In genomic region chr1:85850851-85851250, GRCm38 (mm10) we compare ENCODE assay signal across 15 mouse cellular contexts. TPM values are rescaled to one million over a fixed set of nuclear protein-coding genes. Genes with fewer than 3 reads are reported as not detected.
DNase-seq lines count a peak whose midpoint lies in the region; TF ChIP-seq lines count a peak whose summit lies in the region.
"Had no signal": no experiment of that assay in that cellular context is flagged by ENCODE, and none has a peak within 500 bp of the region (broad histone marks: within the 10 kb centered on the region; RNA-seq: fewer than 3 reads in every experiment).

No protein-coding gene starts in this region.

- no peak overlapping the region for H3K9ac ChIP-seq in heart, adult 2 months (ENCODE audit: low read depth, low read length)
- H3K9ac ChIP-seq: forebrain, embryonic 13.5 days; hindbrain, embryonic 12.5 days; hindbrain, embryonic 15.5 days had no signal

- H3K4me3 ChIP-seq in heart, adult 2 months: no peak overlapping the region
- H3K4me3 ChIP-seq: forebrain, embryonic 10.5 days; forebrain, embryonic 13.5 days; hindbrain, embryonic 12.5 days; hindbrain, embryonic 15.5 days had no signal

- H3K79me2 ChIP-seq in heart, adult 2 months (replicated peaks; ENCODE audit: control insufficient read depth, insufficient read depth, low read length): no peaks in the 10 kb centered on the region

- H3K4me1 ChIP-seq in heart, adult 2 months (ENCODE audit: control insufficient read depth, insufficient read depth, low read length): no peaks in the 10 kb centered on the region
- H3K4me1 ChIP-seq: forebrain, embryonic 10.5 days; forebrain, embryonic 13.5 days; hindbrain, embryonic 12.5 days; hindbrain, embryonic 15.5 days had no signal

- DNase-seq in adrenal gland, adult (ENCODE audit: inconsistent age in 2 of 2, low spot score in 1 of 2): peak; percentile 45 to 86
- no peak for DNase-seq in adrenal gland, postnatal 4 days (ENCODE audit: low spot score in 2 of 2)
- peak; percentile 75 for DNase-seq in heart, adult 11 months
- DNase-seq in heart, adult 2 months: no peak
- DNase-seq in adrenal gland, postnatal 36 days: peak; percentile 52 to 74
- DNase-seq in layer of hippocampus, adult 9-10 months (ENCODE audit: low spot score): no peak
- DNase-seq: cerebellum, adult 18-20 months; cerebellum, adult 9-10 months; cerebellum, postnatal 14 days; gastrocnemius, postnatal 25 days; kidney, adult 2 months had no signal

- intact Hi-C loops in heart, adult 2 months (cut with DNase I): loop anchor here (5.0 kb wide), 1 partner anchor 1881 kb away; no protein-coding TSS in a partner anchor

- TF ChIP-seq CTCF in heart, adult 2 months (IDR thresholded peaks at IDR 0.05): no peak

- H3K36me3 ChIP-seq in heart, adult 2 months (ENCODE audit: control insufficient read depth, insufficient read depth, low read length): no peaks in the 10 kb centered on the region

- TF ChIP-seq POLR2A in heart, adult 2 months (IDR thresholded peaks at IDR 0.05; ENCODE audit: insufficient read depth, low read depth, low read length): no peak

- WGBS in heart, adult 2 months: 81% methylated on average over 5 of the region's 5 CpGs

- H3K27me3 ChIP-seq in heart, adult 2 months (ENCODE audit: control insufficient read depth, insufficient read depth, low read length): no peaks in the 10 kb centered on the region
- H3K27me3 ChIP-seq: forebrain, embryonic 13.5 days; hindbrain, embryonic 12.5 days; hindbrain, embryonic 15.5 days had no signal

- no peak overlapping the region for H3K27ac ChIP-seq in heart, adult 2 months
- H3K27ac ChIP-seq: forebrain, embryonic 10.5 days; forebrain, embryonic 13.5 days; hindbrain, embryonic 12.5 days; hindbrain, embryonic 15.5 days had no signal

- no peak for TF ChIP-seq EP300 in heart, adult 2 months (IDR thresholded peaks at IDR 0.05; ENCODE audit: insufficient read depth, low read depth, low read length)

RNA-seq across cellular contexts. Expression of gene Itm2c, which starts 43.2 kb away (rescaled TPM):
- total RNA-seq in adrenal gland, postnatal 4 days (2021): 100 to 1,000 TPM; 412 to 422 TPM
- 10 to 100 TPM; 60.3 to 62.0 TPM for total RNA-seq in heart, adult 2 months (2021)
- 101 and 137 TPM in 2 replicates for polyA plus RNA-seq in heart, adult 2 months (2012; rRNA removed)
- total RNA-seq in adrenal gland, postnatal 36 days (2021): 100 to 1,000 TPM; 508 to 581 TPM

RNA-seq across cellular contexts. Expression of gene Cab39, which starts 57.6 kb away (rescaled TPM):
- total RNA-seq in adrenal gland, postnatal 4 days (2021): 100 to 1,000 TPM; 110 to 111 TPM
- 100 to 1,000 TPM; 113 to 118 TPM for total RNA-seq in heart, adult 2 months (2021)
- 36.7 and 59.1 TPM in 2 replicates for polyA plus RNA-seq in heart, adult 2 months (2012; rRNA removed)
- total RNA-seq in adrenal gland, postnatal 36 days (2021): 100 to 1,000 TPM; 115 to 138 TPM

Comparison
In these comparisons a context has a peak if more than half of its experiments do, and no peak if none do; other contexts are left out.
1. DNase-seq: peak in adrenal gland, adult (2 of 2), heart, adult 11 months (single experiment) and adrenal gland, postnatal 36 days (2 of 2); none in adrenal gland, postnatal 4 days (0 of 2), heart, adult 2 months (0 of 2) and layer of hippocampus, adult 9-10 months (single experiment).
2. RNA of gene Itm2c, which starts 43.2 kb away (total RNA-seq): 508 to 581 TPM in adrenal gland, postnatal 36 days and 412 to 422 TPM in adrenal gland, postnatal 4 days; 60.3 to 62.0 TPM in heart, adult 2 months; every median in the first group is over 4 times any median in the second.